ENCODE assay signal across 21 mouse cellular contexts in genomic region chr3:96545565-96545964, GRCm38 (mm10). TPM values are rescaled to one million over a fixed set of nuclear protein-coding genes. Genes with fewer than 3 reads are reported as not detected.
DNase-seq lines count a peak whose midpoint lies in the region; ATAC-seq and TF ChIP-seq lines count a peak whose summit lies in the region.
"Had no signal": no experiment of that assay in that cellular context is flagged by ENCODE, and none has a peak within 500 bp of the region (broad histone marks: within the 10 kb centered on the region; RNA-seq: fewer than 3 reads in every experiment).

No protein-coding gene starts in this region.

- no peaks in the 10 kb centered on the region for H3K4me1 ChIP-seq in kidney, embryonic 14.5 days (ENCODE audit: control insufficient read depth, insufficient read depth, low read length)
- no peaks in the 10 kb centered on the region for H3K4me1 ChIP-seq in midbrain, postnatal 0 days (ENCODE audit: insufficient read depth, low read length)
- no peaks in the 10 kb centered on the region for H3K4me1 ChIP-seq in midbrain, embryonic 16.5 days (ENCODE audit: control insufficient read depth, insufficient read depth, low read length)
- H3K4me1 ChIP-seq in stomach, postnatal 0 days (replicated peaks; ENCODE audit: control insufficient read depth, insufficient read depth): no peaks in the 10 kb centered on the region
- H3K4me1 ChIP-seq: hindbrain, embryonic 15.5 days had no signal

- H3K27me3 ChIP-seq in kidney, embryonic 14.5 days (ENCODE audit: control insufficient read depth, insufficient read depth, low read length): no peaks in the 10 kb centered on the region
- no peaks in the 10 kb centered on the region for H3K27me3 ChIP-seq in midbrain, postnatal 0 days (ENCODE audit: insufficient read depth, low read length)
- no peaks in the 10 kb centered on the region for H3K27me3 ChIP-seq in midbrain, embryonic 16.5 days (ENCODE audit: control insufficient read depth, insufficient read depth, low read depth, low read length)
- H3K27me3 ChIP-seq in stomach, postnatal 0 days (ENCODE audit: control insufficient read depth, insufficient read depth, low read length): no peaks in the 10 kb centered on the region
- H3K27me3 ChIP-seq: stomach, embryonic 15.5 days had no signal

- no peak overlapping the region for H3K4me3 ChIP-seq in kidney, embryonic 14.5 days (ENCODE audit: low read length)
- no peak overlapping the region for H3K4me3 ChIP-seq in midbrain, postnatal 0 days (ENCODE audit: low read depth, low read length)
- H3K4me3 ChIP-seq in midbrain, embryonic 16.5 days (ENCODE audit: low read depth, low read length): no peak overlapping the region
- no peak overlapping the region for H3K4me3 ChIP-seq in stomach, postnatal 0 days (ENCODE audit: low read depth, low read length)
- H3K4me3 ChIP-seq: forebrain, embryonic 12.5 days; hindbrain, embryonic 15.5 days; midbrain, embryonic 12.5 days; stomach, embryonic 15.5 days had no signal

- H3K4me2 ChIP-seq in kidney, embryonic 14.5 days (replicated peaks; ENCODE audit: low read depth, low read length): no peak overlapping the region
- no peak overlapping the region for H3K4me2 ChIP-seq in midbrain, postnatal 0 days (ENCODE audit: low read depth, low read length, poor library complexity, severe bottlenecking)
- no peak overlapping the region for H3K4me2 ChIP-seq in midbrain, embryonic 16.5 days (ENCODE audit: low read length)
- H3K4me2 ChIP-seq in stomach, postnatal 0 days (replicated peaks; ENCODE audit: low read depth): no peak overlapping the region
- H3K4me2 ChIP-seq: forebrain, embryonic 12.5 days; hindbrain, embryonic 15.5 days; midbrain, embryonic 12.5 days; stomach, embryonic 15.5 days had no signal

- peak; percentile 60 for TF ChIP-seq CTCF in midbrain, postnatal 0 days (IDR thresholded peaks at IDR 0.05)
- TF ChIP-seq CTCF in stomach, postnatal 0 days (IDR thresholded peaks at IDR 0.05; ENCODE audit: low read depth): peak; percentile 67

- H3K36me3 ChIP-seq in kidney, embryonic 14.5 days (ENCODE audit: control insufficient read depth, insufficient read depth, low read length): no peaks in the 10 kb centered on the region
- H3K36me3 ChIP-seq in midbrain, postnatal 0 days (ENCODE audit: insufficient read depth, low read length): no peaks in the 10 kb centered on the region
- H3K36me3 ChIP-seq in midbrain, embryonic 16.5 days (ENCODE audit: control insufficient read depth, insufficient read depth, low read length): no peaks in the 10 kb centered on the region
- no peaks in the 10 kb centered on the region for H3K36me3 ChIP-seq in stomach, postnatal 0 days (ENCODE audit: control insufficient read depth, insufficient read depth, low read length)
- H3K36me3 ChIP-seq: forebrain, embryonic 12.5 days; G1E; hindbrain, embryonic 15.5 days; midbrain, embryonic 12.5 days; stomach, embryonic 15.5 days had no signal

- H3K27ac ChIP-seq in kidney, embryonic 14.5 days (ENCODE audit: low read depth, low read length): no peak overlapping the region
- H3K27ac ChIP-seq in midbrain, postnatal 0 days (ENCODE audit: low read depth, low read length): no peak overlapping the region
- H3K27ac ChIP-seq in midbrain, embryonic 16.5 days (ENCODE audit: low read length): no peak overlapping the region
- no peak overlapping the region for H3K27ac ChIP-seq in stomach, postnatal 0 days (replicated peaks)
- H3K27ac ChIP-seq: forebrain, embryonic 12.5 days; hindbrain, embryonic 15.5 days; midbrain, embryonic 12.5 days; stomach, embryonic 15.5 days had no signal

- H3K9me3 ChIP-seq in kidney, embryonic 14.5 days (ENCODE audit: control insufficient read depth, low read length): no peaks in the 10 kb centered on the region
- no peaks in the 10 kb centered on the region for H3K9me3 ChIP-seq in midbrain, postnatal 0 days (ENCODE audit: low read length)
- no peaks in the 10 kb centered on the region for H3K9me3 ChIP-seq in midbrain, embryonic 16.5 days (replicated peaks; ENCODE audit: control insufficient read depth, low read length, poor library complexity, severe bottlenecking)
- no peaks in the 10 kb centered on the region for H3K9me3 ChIP-seq in stomach, postnatal 0 days (ENCODE audit: control insufficient read depth, low read length)
- H3K9me3 ChIP-seq: forebrain, embryonic 12.5 days; G1E; hindbrain, embryonic 15.5 days; midbrain, embryonic 12.5 days; stomach, embryonic 15.5 days had no signal

- H3K9ac ChIP-seq in kidney, embryonic 14.5 days (ENCODE audit: low read depth, low read length): no peak overlapping the region
- no peak overlapping the region for H3K9ac ChIP-seq in midbrain, postnatal 0 days (replicated peaks; ENCODE audit: low read length, poor library complexity, severe bottlenecking)
- H3K9ac ChIP-seq in midbrain, embryonic 16.5 days (ENCODE audit: low read depth, low read length): no peak overlapping the region
- H3K9ac ChIP-seq in stomach, postnatal 0 days (ENCODE audit: low read length): no peak overlapping the region
- H3K9ac ChIP-seq: forebrain, embryonic 12.5 days; hindbrain, embryonic 15.5 days; midbrain, embryonic 12.5 days; stomach, embryonic 15.5 days had no signal

- no peak for TF ChIP-seq EP300 in stomach, postnatal 0 days (optimal IDR thresholded peaks at IDR 0.05)

- ATAC-seq in kidney, embryonic 14.5 days (ENCODE audit: low FRiP score, low TSS enrichment): no peak
- ATAC-seq in midbrain, postnatal 0 days (ENCODE audit: low FRiP score): no peak
- ATAC-seq in midbrain, embryonic 16.5 days: no peak
- ATAC-seq in stomach, postnatal 0 days (ENCODE audit: low FRiP score, low TSS enrichment): no peak
- no peak for ATAC-seq in granulocyte monocyte progenitor cell, adult 5-6 weeks (replicated peaks; ENCODE audit: poor library complexity, severe bottlenecking)

- peak; percentile 23 for DNase-seq in kidney, adult 9 months
- DNase-seq in midbrain, postnatal 0 days (ENCODE audit: low spot score): no peak
- DNase-seq in NIH3T3 (ENCODE audit: low read depth): peak; percentile 52
- no peak for DNase-seq in stomach, postnatal 0 days (ENCODE audit: low spot score)
- DNase-seq: adrenal gland, postnatal 36 days; cerebellum, adult 9-10 months; embryo, embryonic 11 days; heart, adult 18-20 months; lung, postnatal 4 days; thymus, postnatal 14 days had no signal

- WGBS in kidney, embryonic 14.5 days: 48% methylated on average over 1 of the region's 1 CpGs
- WGBS in midbrain, postnatal 0 days: 49% methylated on average over 1 of the region's 1 CpGs
- WGBS in midbrain, embryonic 16.5 days: 45% methylated on average over 1 of the region's 1 CpGs
- WGBS in stomach, postnatal 0 days: 30% methylated on average over 1 of the region's 1 CpGs

RNA-seq across cellular contexts. Expression of gene Txnip, which starts 12.2 kb away (rescaled TPM):
- 91.1 and 148 TPM in 2 replicates for polyA plus RNA-seq in kidney, embryonic 14.5 days (2014; fragmentation: Nextera tagmentation; extraction: Ambion mirVana)
- total RNA-seq in midbrain, postnatal 0 days (2014; rRNA removed): 145 and 222 TPM in 2 replicates
- polyA plus RNA-seq in midbrain, postnatal 0 days (2015; fragmentation: Nextera tagmentation; extraction: Ambion mirVana): 108 and 116 TPM in 2 replicates
- polyA plus RNA-seq in midbrain, embryonic 16.5 days (2015; fragmentation: Nextera tagmentation; extraction: Ambion mirVana): 41.5 and 43.5 TPM in 2 replicates
- polyA plus RNA-seq in stomach, postnatal 0 days (2015; fragmentation: Nextera tagmentation; extraction: Ambion mirVana): 273 and 276 TPM in 2 replicates
- total RNA-seq in granulocyte monocyte progenitor cell, adult 5-6 weeks (2014; fragmentation: Nextera tagmentation): 80.1 and 110 TPM in 2 replicates
- total RNA-seq in granulocyte monocyte progenitor cell, adult 5-6 weeks (2017): 79.0 and 80.5 TPM in 2 replicates

RNA-seq across cellular contexts. Expression of gene Hfe2, which starts 20.6 kb away (rescaled TPM):
- 0.20 and 0.30 TPM in 2 replicates for polyA plus RNA-seq in kidney, embryonic 14.5 days (2014; fragmentation: Nextera tagmentation; extraction: Ambion mirVana)
- 2.0 and 2.1 TPM in 2 replicates for total RNA-seq in midbrain, postnatal 0 days (2014; rRNA removed)
- polyA plus RNA-seq in midbrain, postnatal 0 days (2015; fragmentation: Nextera tagmentation; extraction: Ambion mirVana): 2.0 and 2.7 TPM in 2 replicates
- 1.8 and 2.4 TPM in 2 replicates for polyA plus RNA-seq in midbrain, embryonic 16.5 days (2015; fragmentation: Nextera tagmentation; extraction: Ambion mirVana)
- polyA plus RNA-seq in stomach, postnatal 0 days (2015; fragmentation: Nextera tagmentation; extraction: Ambion mirVana): 0.10 and 0.28 TPM in 2 replicates
- total RNA-seq in granulocyte monocyte progenitor cell, adult 5-6 weeks (2014; fragmentation: Nextera tagmentation): not detected in 2 replicates
- not detected in 2 replicates for total RNA-seq in granulocyte monocyte progenitor cell, adult 5-6 weeks (2017)
- total RNA-seq: adrenal gland, postnatal 36 days; G1E had no signal
- polyA plus RNA-seq: G1E had no signal

RNA-seq across cellular contexts. Expression of gene Gm16253, which starts 31.2 kb away (rescaled TPM):
- 0.72 and 1.3 TPM in 2 replicates for polyA plus RNA-seq in kidney, embryonic 14.5 days (2014; fragmentation: Nextera tagmentation; extraction: Ambion mirVana)
- total RNA-seq in midbrain, postnatal 0 days (2014; rRNA removed): not detected in 2 replicates
- 0.52 TPM in 1 of 2 replicates, not detected in the other for polyA plus RNA-seq in midbrain, postnatal 0 days (2015; fragmentation: Nextera tagmentation; extraction: Ambion mirVana)
- polyA plus RNA-seq in midbrain, embryonic 16.5 days (2015; fragmentation: Nextera tagmentation; extraction: Ambion mirVana): 1.6 and 1.8 TPM in 2 replicates
- polyA plus RNA-seq in stomach, postnatal 0 days (2015; fragmentation: Nextera tagmentation; extraction: Ambion mirVana): 0.18 and 0.46 TPM in 2 replicates
- not detected in 2 replicates for total RNA-seq in granulocyte monocyte progenitor cell, adult 5-6 weeks (2014; fragmentation: Nextera tagmentation)
- total RNA-seq in granulocyte monocyte progenitor cell, adult 5-6 weeks (2017): not detected in 2 replicates
- total RNA-seq: adrenal gland, postnatal 36 days; G1E; layer of hippocampus, postnatal 10 days; left cerebral cortex, postnatal 25 days; liver, adult 2 months had no signal
- polyA plus RNA-seq: G1E; liver, adult 2 months had no signal

RNA-seq across cellular contexts. Expression of gene Polr3gl, which starts 48.4 kb away (rescaled TPM):
- polyA plus RNA-seq in kidney, embryonic 14.5 days (2014; fragmentation: Nextera tagmentation; extraction: Ambion mirVana): 18.0 and 22.3 TPM in 2 replicates
- total RNA-seq in midbrain, postnatal 0 days (2014; rRNA removed): 13.2 and 16.2 TPM in 2 replicates
- 29.4 and 32.0 TPM in 2 replicates for polyA plus RNA-seq in midbrain, postnatal 0 days (2015; fragmentation: Nextera tagmentation; extraction: Ambion mirVana)
- polyA plus RNA-seq in midbrain, embryonic 16.5 days (2015; fragmentation: Nextera tagmentation; extraction: Ambion mirVana): 36.7 and 38.8 TPM in 2 replicates
- 16.1 and 20.1 TPM in 2 replicates for polyA plus RNA-seq in stomach, postnatal 0 days (2015; fragmentation: Nextera tagmentation; extraction: Ambion mirVana)
- 15.6 and 43.7 TPM in 2 replicates for total RNA-seq in granulocyte monocyte progenitor cell, adult 5-6 weeks (2014; fragmentation: Nextera tagmentation)
- 50.5 and 57.8 TPM in 2 replicates for total RNA-seq in granulocyte monocyte progenitor cell, adult 5-6 weeks (2017)

RNA-seq across cellular contexts. Expression of gene Ankrd34a, which starts 50.9 kb away (rescaled TPM):
- polyA plus RNA-seq in kidney, embryonic 14.5 days (2014; fragmentation: Nextera tagmentation; extraction: Ambion mirVana): 1.8 and 2.4 TPM in 2 replicates
- total RNA-seq in midbrain, postnatal 0 days (2014; rRNA removed): 21.5 and 32.7 TPM in 2 replicates
- 16.3 and 21.0 TPM in 2 replicates for polyA plus RNA-seq in midbrain, postnatal 0 days (2015; fragmentation: Nextera tagmentation; extraction: Ambion mirVana)
- polyA plus RNA-seq in midbrain, embryonic 16.5 days (2015; fragmentation: Nextera tagmentation; extraction: Ambion mirVana): 16.4 and 20.6 TPM in 2 replicates
- polyA plus RNA-seq in stomach, postnatal 0 days (2015; fragmentation: Nextera tagmentation; extraction: Ambion mirVana): 1.3 TPM in 2 replicates
- not detected in 2 replicates for total RNA-seq in granulocyte monocyte progenitor cell, adult 5-6 weeks (2014; fragmentation: Nextera tagmentation)
- not detected in 2 replicates for total RNA-seq in granulocyte monocyte progenitor cell, adult 5-6 weeks (2017)
- total RNA-seq: liver, adult 2 months had no signal

Comparison
In these comparisons a context has a peak if more than half of its experiments do, and no peak if none do; other contexts are left out.
1. DNase-seq: peak in kidney, adult 9 months (single experiment) and NIH3T3 (single experiment); none in midbrain, postnatal 0 days (single experiment) and stomach, postnatal 0 days (single experiment).